Mouse (Mus musculus) megakaryocyte, embryonic 14.5 days (primary cell): Measurements from ENCODE around the gene Ube2r2.

Experiments
- FLI1 ChIP-seq: IDR thresholded peaks from 2 replicates; pipeline ENCODE4 v1.6.1; 2012; ENCODE audit warnings: low read length, inconsistent platforms, mixed read lengths
- GATA1 ChIP-seq: IDR thresholded peaks from 3 replicates; pipeline ENCODE4 v1.6.1; 2012; ENCODE audit warnings: mixed read lengths, low read length, inconsistent platforms, borderline replicate concordance

DNA sequence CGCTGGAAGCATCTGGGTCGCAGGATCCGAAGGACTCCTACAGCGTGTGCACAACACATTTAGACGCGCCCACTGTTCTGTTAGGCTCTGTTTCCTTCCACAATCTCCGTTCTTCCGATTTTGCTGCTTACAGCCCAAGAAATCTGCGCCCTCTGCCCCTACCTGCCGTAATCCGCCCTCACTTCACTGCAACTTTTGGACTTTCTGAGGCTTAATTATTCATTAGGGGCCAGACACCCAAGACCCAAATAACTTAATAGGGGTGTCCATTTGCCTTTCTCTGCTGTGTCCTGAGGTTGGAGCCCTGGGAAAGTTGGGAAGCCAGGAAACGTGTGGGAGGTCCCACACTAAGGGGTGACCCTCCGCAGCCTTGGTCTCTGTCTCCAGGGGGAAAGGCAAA is 38.2 kb upstream of the Ube2r2 start:
- no peak for TF ChIP-seq GATA1
- no peak for TF ChIP-seq FLI1
